Mouse (Mus musculus): ENCODE data around the gene Frmd4b. TPM values are rescaled to one million over a fixed set of nuclear protein-coding genes. Genes with fewer than 3 reads are reported as not detected.

The Frmd4b gene
- polyA plus RNA-seq, 1 experiment = 15.6 TPM

GRCm38 (mm10) chr6:97340211-97340791, 277.0 kb downstream of the Frmd4b start:
- Histone ChIP-seq H3K27me3 (ENCODE audit: control insufficient read depth, insufficient read depth, low read length) (no peaks in the 10 kb centered on the region), H3K27ac (ENCODE audit: insufficient read depth, low read length) (no peak overlapping the region), H3K4me1 (ENCODE audit: control insufficient read depth, insufficient read depth, low read length) (no peaks in the 10 kb centered on the region; the same call in 1 of the 2 replicates), H3K4me3 (replicated peaks; ENCODE audit: insufficient read depth, low read depth, low read length) (no peak overlapping the region)
- TF ChIP-seq POLR2A (IDR thresholded peaks at IDR 0.05; ENCODE audit: borderline replicate concordance, insufficient read depth, low read length) (no peak), CTCF (IDR thresholded peaks at IDR 0.05; ENCODE audit: borderline replicate concordance, insufficient read depth, low read depth, low read length) (no peak)
- DNase-seq = peak in 1 of 2 experiments; percentile 32
- 48% methylated on average over 17 of the region's 17 CpGs for WGBS

DNA sequence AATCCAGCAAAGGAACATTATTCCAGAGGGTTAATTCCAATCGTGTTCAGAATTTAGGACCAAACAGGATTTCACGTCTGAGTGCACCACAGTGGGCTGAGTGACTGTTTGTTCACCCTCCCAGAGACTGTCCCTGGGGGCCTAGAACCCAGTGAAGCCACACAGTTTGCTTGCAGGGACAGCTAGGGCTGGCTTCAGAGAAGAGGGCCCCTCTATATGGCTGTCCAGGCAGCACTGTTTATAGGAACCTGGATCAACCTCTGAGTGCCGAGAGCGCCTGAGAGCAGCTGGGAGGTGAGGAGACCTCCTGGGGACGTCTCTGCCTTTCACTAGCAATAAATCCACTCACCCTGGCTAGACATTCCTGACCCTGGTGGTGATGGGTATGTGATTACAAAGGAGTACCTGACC, 278.1 kb downstream of the Frmd4b start:
- no peaks in the 10 kb centered on the region; the same call in 1 of the 2 replicates for H3K4me1 ChIP-seq (ENCODE audit: control insufficient read depth, insufficient read depth, low read length)
- H3K27me3 ChIP-seq (ENCODE audit: control insufficient read depth, insufficient read depth, low read length) = no peaks in the 10 kb centered on the region
- WGBS = 43% methylated on average over 5 of the region's 5 CpGs
- no peak for DNase-seq
- peak overlapping the region; percentile 57; the same call in 1 of the 2 replicates for H3K27ac ChIP-seq (ENCODE audit: insufficient read depth, low read length)
- no peak overlapping the region for H3K4me3 ChIP-seq (replicated peaks; ENCODE audit: insufficient read depth, low read depth, low read length)
- TF ChIP-seq CTCF (IDR thresholded peaks at IDR 0.05; ENCODE audit: borderline replicate concordance, insufficient read depth, low read depth, low read length) (no peak), POLR2A (IDR thresholded peaks at IDR 0.05; ENCODE audit: borderline replicate concordance, insufficient read depth, low read length) (no peak)

- no peak for TF ChIP-seq CTCF (IDR thresholded peaks at IDR 0.05; ENCODE audit: borderline replicate concordance, insufficient read depth, low read depth, low read length)
- TF ChIP-seq POLR2A (IDR thresholded peaks at IDR 0.05; ENCODE audit: borderline replicate concordance, insufficient read depth, low read length) = no peak
- 52% methylated on average over 4 of the region's 4 CpGs for WGBS
- H3K4me3 ChIP-seq (replicated peaks; ENCODE audit: insufficient read depth, low read depth, low read length) = no peak overlapping the region
- peak in 1 of 2 experiments; percentile 6 for DNase-seq
- H3K27me3 ChIP-seq (ENCODE audit: control insufficient read depth, insufficient read depth, low read length) = no peaks in the 10 kb centered on the region
- H3K27ac ChIP-seq (ENCODE audit: insufficient read depth, low read length) = peak overlapping the region; percentile 57; the same call in 1 of the 2 replicates
- no peaks in the 10 kb centered on the region; the same call in 1 of the 2 replicates for H3K4me1 ChIP-seq (ENCODE audit: control insufficient read depth, insufficient read depth, low read length)
Measured at GRCm38 (mm10) chr6:97338843-97339242, 278.5 kb downstream of the Frmd4b start.

DNA sequence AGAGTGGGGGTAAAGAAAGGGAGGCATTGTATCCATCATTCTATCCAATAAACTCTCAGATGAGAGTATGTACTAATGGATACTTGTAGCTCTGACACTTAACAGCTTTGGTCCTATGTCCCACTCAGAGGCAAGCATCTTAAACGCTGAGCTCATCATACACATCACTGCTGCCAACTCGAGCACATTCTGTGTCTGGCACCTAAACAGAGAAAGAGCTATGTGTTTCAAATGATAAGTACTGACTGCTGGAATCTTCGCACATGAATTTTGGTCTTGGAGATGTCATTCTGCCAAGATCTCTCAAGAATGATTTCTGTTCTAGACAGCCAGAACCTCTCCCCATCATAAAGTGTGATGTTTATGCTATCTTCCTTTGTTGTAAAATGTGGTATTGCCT, 284.0 kb downstream of the Frmd4b start:
- no peaks in the 10 kb centered on the region for H3K27me3 ChIP-seq (ENCODE audit: control insufficient read depth, insufficient read depth, low read length)
- TF ChIP-seq POLR2A (IDR thresholded peaks at IDR 0.05; ENCODE audit: borderline replicate concordance, insufficient read depth, low read length) (no peak), CTCF (IDR thresholded peaks at IDR 0.05; ENCODE audit: borderline replicate concordance, insufficient read depth, low read depth, low read length) (no peak)
- 40% methylated on average over 3 of the region's 3 CpGs for WGBS
- H3K27ac ChIP-seq (ENCODE audit: insufficient read depth, low read length) = no peak overlapping the region
- no peak overlapping the region for H3K4me3 ChIP-seq (replicated peaks; ENCODE audit: insufficient read depth, low read depth, low read length)
- no peak for DNase-seq
- no peaks in the 10 kb centered on the region for H3K4me1 ChIP-seq (ENCODE audit: control insufficient read depth, insufficient read depth, low read length)

- DNase-seq = no peak
- 89% methylated on average over 4 of the region's 4 CpGs for WGBS
- Histone ChIP-seq H3K4me3 (replicated peaks; ENCODE audit: insufficient read depth, low read depth, low read length) (no peak overlapping the region), H3K27ac (ENCODE audit: insufficient read depth, low read length) (no peak overlapping the region), H3K4me1 (ENCODE audit: control insufficient read depth, insufficient read depth, low read length) (no peaks in the 10 kb centered on the region), H3K27me3 (ENCODE audit: control insufficient read depth, insufficient read depth, low read length) (no peaks in the 10 kb centered on the region)
- TF ChIP-seq POLR2A (IDR thresholded peaks at IDR 0.05; ENCODE audit: borderline replicate concordance, insufficient read depth, low read length) (no peak), CTCF (IDR thresholded peaks at IDR 0.05; ENCODE audit: borderline replicate concordance, insufficient read depth, low read depth, low read length) (no peak)
Measured at GRCm38 (mm10) chr6:97323951-97324350, 293.4 kb downstream of the Frmd4b start.

DNA sequence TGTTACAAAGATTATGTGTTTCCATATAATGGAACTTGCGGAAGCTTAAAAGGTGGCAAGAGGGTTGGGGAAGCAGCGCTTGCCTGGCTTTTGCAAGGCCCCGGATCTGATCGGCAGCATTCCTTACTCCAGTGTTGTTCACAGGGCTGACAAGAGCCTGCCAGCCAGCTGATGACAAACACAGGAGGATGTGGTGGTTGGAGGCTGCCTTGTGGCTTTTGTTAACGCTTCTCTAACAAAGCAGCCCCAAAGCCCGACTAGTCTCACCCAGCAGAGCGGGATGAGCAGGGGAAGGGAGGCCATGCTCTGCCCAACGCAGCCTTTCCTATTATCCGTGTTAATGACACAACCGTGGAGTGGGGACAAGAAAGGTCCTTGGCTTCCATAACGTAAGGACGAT, 295.2 kb downstream of the Frmd4b start:
- H3K27me3 ChIP-seq (ENCODE audit: control insufficient read depth, insufficient read depth, low read length) = no peaks in the 10 kb centered on the region
- no peak for DNase-seq
- no peak for TF ChIP-seq CTCF (IDR thresholded peaks at IDR 0.05; ENCODE audit: borderline replicate concordance, insufficient read depth, low read depth, low read length)
- TF ChIP-seq POLR2A (IDR thresholded peaks at IDR 0.05; ENCODE audit: borderline replicate concordance, insufficient read depth, low read length) = no peak
- 73% methylated on average over 12 of the region's 12 CpGs for WGBS
- no peaks in the 10 kb centered on the region for H3K4me1 ChIP-seq (ENCODE audit: control insufficient read depth, insufficient read depth, low read length)
- no peak overlapping the region for H3K27ac ChIP-seq (ENCODE audit: insufficient read depth, low read length)
- no peak overlapping the region for H3K4me3 ChIP-seq (replicated peaks; ENCODE audit: insufficient read depth, low read depth, low read length)

GRCm38 (mm10) chr6:97321156-97321555, 296.2 kb downstream of the Frmd4b start:
- no peaks in the 10 kb centered on the region for H3K27me3 ChIP-seq (ENCODE audit: control insufficient read depth, insufficient read depth, low read length)
- 92% methylated on average over 11 of the region's 11 CpGs for WGBS
- H3K27ac ChIP-seq (ENCODE audit: insufficient read depth, low read length) = no peak overlapping the region
- TF ChIP-seq POLR2A (IDR thresholded peaks at IDR 0.05; ENCODE audit: borderline replicate concordance, insufficient read depth, low read length) (no peak), CTCF (IDR thresholded peaks at IDR 0.05; ENCODE audit: borderline replicate concordance, insufficient read depth, low read depth, low read length) (no peak)
- no peaks in the 10 kb centered on the region for H3K4me1 ChIP-seq (ENCODE audit: control insufficient read depth, insufficient read depth, low read length)
- no peak overlapping the region for H3K4me3 ChIP-seq (replicated peaks; ENCODE audit: insufficient read depth, low read depth, low read length)
- DNase-seq = no peak

DNA sequence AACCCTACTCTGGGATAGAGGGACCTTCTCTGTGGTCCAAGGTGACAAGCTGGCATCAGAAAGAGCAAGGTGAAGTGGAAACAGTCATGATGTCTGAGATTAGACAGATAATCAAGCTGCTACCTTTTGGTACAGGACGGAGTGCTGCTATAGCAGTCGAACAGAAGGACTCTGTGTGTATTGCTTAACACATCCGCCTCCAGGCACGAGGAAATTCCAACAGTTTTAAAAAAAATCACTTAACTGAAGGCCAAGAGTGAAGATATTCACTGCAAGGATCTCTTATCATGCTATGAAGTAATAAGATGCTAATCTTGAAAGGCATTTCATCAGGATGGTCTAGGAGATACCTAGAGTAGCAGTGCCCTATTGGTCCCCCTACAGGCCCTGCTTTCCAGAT, 298.3 kb downstream of the Frmd4b start:
- no peaks in the 10 kb centered on the region for H3K27me3 ChIP-seq (ENCODE audit: control insufficient read depth, insufficient read depth, low read length)
- TF ChIP-seq POLR2A (IDR thresholded peaks at IDR 0.05; ENCODE audit: borderline replicate concordance, insufficient read depth, low read length) = no peak
- no peak for TF ChIP-seq CTCF (IDR thresholded peaks at IDR 0.05; ENCODE audit: borderline replicate concordance, insufficient read depth, low read depth, low read length)
- H3K27ac ChIP-seq (ENCODE audit: insufficient read depth, low read length) = no peak overlapping the region
- H3K4me3 ChIP-seq (replicated peaks; ENCODE audit: insufficient read depth, low read depth, low read length) = no peak overlapping the region
- no peak for DNase-seq
- 90% methylated on average over 4 of the region's 4 CpGs for WGBS
- H3K4me1 ChIP-seq (ENCODE audit: control insufficient read depth, insufficient read depth, low read length) = no peaks in the 10 kb centered on the region

Measured in cerebellum, adult 2 months (tissue).